In genomic region chr4:88046280-88046679, GRCm38 (mm10) we compare ENCODE assay signal across 15 mouse cellular contexts. TPM values are rescaled to one million over a fixed set of nuclear protein-coding genes. Genes with fewer than 3 reads are reported as not detected.
DNase-seq lines count a peak whose midpoint lies in the region; ATAC-seq and TF ChIP-seq lines count a peak whose summit lies in the region.
"Had no signal": no experiment of that assay in that cellular context is flagged by ENCODE, and none has a peak within 500 bp of the region (broad histone marks: within the 10 kb centered on the region; RNA-seq: fewer than 3 reads in every experiment).

No protein-coding gene starts in this region.

- TF ChIP-seq RAD21 in CH12.LX (IDR thresholded peaks at IDR 0.05; ENCODE audit: low read depth, low read length): no peak

- TF ChIP-seq POLR2A in CH12.LX (IDR thresholded peaks at IDR 0.05; ENCODE audit: low read depth, low read length): no peak

- no peaks in the 10 kb centered on the region for H3K79me2 ChIP-seq in CH12.LX (replicated peaks; ENCODE audit: control insufficient read depth, extremely low read depth, insufficient read depth, poor library complexity, severe bottlenecking)

- peak; percentile 52 for ATAC-seq in megakaryocyte progenitor cell, adult 5-6 weeks (replicated peaks; ENCODE audit: poor library complexity)
- ATAC-seq in midbrain, embryonic 16.5 days: no peak

- dilution Hi-C loops in CH12.LX (cut with MboI; ENCODE audit: extremely low pct_ligation_motif_present, extremely low pct_unique_long_range_greater_than_20kb, low sequenced_read_pairs): no loop called here

- peak; percentile 16 for DNase-seq in lung, postnatal 25 days (ENCODE audit: low spot score)
- no peak for DNase-seq in lung, postnatal 10 days
- peak; percentile 63 for DNase-seq in CH12.LX (ENCODE audit: extremely low read depth)
- peak; percentile 60 for DNase-seq in thymus, postnatal 14 days
- no peak for DNase-seq in retina, embryonic 14.5 days (ENCODE audit: low spot score)
- no peak for DNase-seq in adrenal gland, postnatal 4 days (ENCODE audit: low spot score in 2 of 2)
- DNase-seq: cerebellum, adult 2 months; gastrocnemius, postnatal 36 days; midbrain, embryonic 14.5 days had no signal

- in situ Hi-C loops in CH12.LX (cut with MboI; ENCODE audit: low pct_ligation_motif_present, low pct_unique_long_range_greater_than_20kb, low sequenced_read_pairs): loop anchor here (25.0 kb wide), 2 partner anchors 291 to 684 kb away; no protein-coding TSS in a partner anchor

- no peak overlapping the region for H3K9ac ChIP-seq in CH12.LX (ENCODE audit: insufficient read depth, low read depth)
- H3K9ac ChIP-seq in midbrain, embryonic 16.5 days (ENCODE audit: low read depth, low read length): no peak overlapping the region
- H3K9ac ChIP-seq: heart, embryonic 15.5 days; hindbrain, embryonic 15.5 days; kidney, embryonic 15.5 days; lung, embryonic 15.5 days had no signal

- peaks cover 2 to 8% of the 10 kb centered on the region in 2 experiments; a peak in 2 of 4 replicates for H3K4me1 ChIP-seq in CH12.LX (ENCODE audit: control insufficient read depth in 1 of 2, insufficient read depth in 2 of 2)
- H3K4me1 ChIP-seq in midbrain, embryonic 16.5 days (ENCODE audit: control insufficient read depth, insufficient read depth, low read length): no peaks in the 10 kb centered on the region
- H3K4me1 ChIP-seq: heart, embryonic 15.5 days; hindbrain, embryonic 15.5 days; lung, embryonic 15.5 days had no signal

- no peak for TF ChIP-seq CTCF in CH12.LX (conservative IDR thresholded peaks at IDR 0.05 in 1 of 2, IDR thresholded peaks at IDR 0.05 in 1 of 2; ENCODE audit: low read depth in 2 of 2, low read length in 2 of 2)

- TF ChIP-seq EP300 in CH12.LX (IDR thresholded peaks at IDR 0.05; ENCODE audit: low read length): peak; percentile 68; the same call in 1 of the 2 replicates

- no peaks in the 10 kb centered on the region for H3K36me3 ChIP-seq in CH12.LX (replicated peaks in 1 of 2; ENCODE audit: control insufficient read depth in 1 of 2, insufficient read depth in 1 of 2, low read length in 1 of 2)
- H3K36me3 ChIP-seq in midbrain, embryonic 16.5 days (ENCODE audit: control insufficient read depth, insufficient read depth, low read length): no peaks in the 10 kb centered on the region
- H3K36me3 ChIP-seq: heart, embryonic 15.5 days; hindbrain, embryonic 15.5 days; kidney, embryonic 15.5 days; lung, embryonic 15.5 days had no signal

- 85% methylated on average over 8 of the region's 8 CpGs for WGBS in midbrain, embryonic 16.5 days

- no peaks in the 10 kb centered on the region for H3K9me3 ChIP-seq in CH12.LX (replicated peaks; ENCODE audit: low read length)
- H3K9me3 ChIP-seq in midbrain, embryonic 16.5 days (replicated peaks; ENCODE audit: control insufficient read depth, low read length, poor library complexity, severe bottlenecking): no peaks in the 10 kb centered on the region
- H3K9me3 ChIP-seq: heart, embryonic 15.5 days; hindbrain, embryonic 15.5 days; kidney, embryonic 15.5 days; lung, embryonic 15.5 days had no signal

- peak overlapping the region; percentile 16; the same call in 1 of the 2 replicates for H3K4me2 ChIP-seq in CH12.LX (ENCODE audit: insufficient read depth, low read depth, poor library complexity, severe bottlenecking)
- no peak overlapping the region for H3K4me2 ChIP-seq in midbrain, embryonic 16.5 days (ENCODE audit: low read length)
- H3K4me2 ChIP-seq: heart, embryonic 15.5 days; hindbrain, embryonic 15.5 days; kidney, embryonic 15.5 days; lung, embryonic 15.5 days had no signal

- no peaks in the 10 kb centered on the region for H3K27me3 ChIP-seq in CH12.LX (replicated peaks)
- no peaks in the 10 kb centered on the region for H3K27me3 ChIP-seq in midbrain, embryonic 16.5 days (ENCODE audit: control insufficient read depth, insufficient read depth, low read depth, low read length)
- H3K27me3 ChIP-seq: heart, embryonic 15.5 days; hindbrain, embryonic 15.5 days; kidney, embryonic 15.5 days; lung, embryonic 15.5 days had no signal

- H3K27ac ChIP-seq in CH12.LX (ENCODE audit: insufficient read depth, low read depth): no peak overlapping the region
- no peak overlapping the region for H3K27ac ChIP-seq in midbrain, embryonic 16.5 days (ENCODE audit: low read length)
- H3K27ac ChIP-seq: heart, embryonic 15.5 days; hindbrain, embryonic 15.5 days; kidney, embryonic 15.5 days; lung, embryonic 15.5 days had no signal

- no peak overlapping the region for H3K4me3 ChIP-seq in CH12.LX (replicated peaks in 1 of 3; ENCODE audit: low read depth in 2 of 3, low read length in 2 of 3, poor library complexity in 1 of 3)
- H3K4me3 ChIP-seq in midbrain, embryonic 16.5 days (ENCODE audit: low read depth, low read length): no peak overlapping the region
- H3K4me3 ChIP-seq: heart, embryonic 15.5 days; hindbrain, embryonic 15.5 days; kidney, embryonic 15.5 days; lung, embryonic 15.5 days had no signal

TF ChIP-seq in CH12.LX, 34 proteins besides CTCF, POLR2A, EP300 and RAD21:
- TF ChIP-seq MAFK (IDR thresholded peaks at IDR 0.05; ENCODE audit: insufficient replicate concordance, low read length) (0 out of 2 replicates have a peak, but pooled peaks have one; percentile 58), ELF1 (IDR thresholded peaks at IDR 0.05; ENCODE audit: low read depth, low read length) (peak; percentile 14; the same call in 1 of the 2 replicates), PAX5 (IDR thresholded peaks at IDR 0.05; ENCODE audit: low read length) (no peak), RCOR1 (conservative IDR thresholded peaks at IDR 0.05; ENCODE audit: low read depth, low read length) (peak; percentile 48; the same call in 1 of the 2 replicates), TCF12 (IDR thresholded peaks at IDR 0.05; ENCODE audit: low read depth, low read length) (peak; percentile 64), TBP (conservative IDR thresholded peaks at IDR 0.05; ENCODE audit: low read depth, low read length) (no peak), BHLHE40 (IDR thresholded peaks at IDR 0.05; ENCODE audit: low read depth, low read length) (peak; percentile 68), MEF2A (IDR thresholded peaks at IDR 0.05; ENCODE audit: borderline replicate concordance, low read depth, low read length) (peak; percentile 79), ETS1 (conservative IDR thresholded peaks at IDR 0.05; ENCODE audit: low read depth, low read length) (peak; percentile 38), JUND (conservative IDR thresholded peaks at IDR 0.05; ENCODE audit: low read depth, low read length) (no peak), CHD2 (IDR thresholded peaks at IDR 0.05; ENCODE audit: low read length) (peak; percentile 43; the same call in 1 of the 2 replicates), SMC3 (IDR thresholded peaks at IDR 0.05; ENCODE audit: low read depth, low read length) (no peak), IRF4 (IDR thresholded peaks at IDR 0.05; ENCODE audit: low read depth, low read length) (peak; percentile 80)

RNA-seq across cellular contexts. Expression of gene Mllt3, which starts 13.1 kb away (rescaled TPM):
- total RNA-seq in CH12.LX (2012; rRNA removed) (5.9 and 10.1 TPM in 2 replicates), CH12.LX (2014; rRNA removed) (8.3 and 10.5 TPM in 2 replicates)
- 20.9 and 22.6 TPM in 2 replicates for polyA plus RNA-seq in CH12.LX (2012; ENCODE audit: insufficient read length, low read depth)
- 11.8 and 17.6 TPM in 2 replicates for total RNA-seq in megakaryocyte progenitor cell, adult 5-6 weeks (2015)
- 15.3 and 16.1 TPM in 2 replicates for total RNA-seq in megakaryocyte progenitor cell, adult 5-6 weeks (2017)
- 74.9 and 99.3 TPM in 2 replicates for polyA plus RNA-seq in midbrain, embryonic 16.5 days (2015; fragmentation: Nextera tagmentation; extraction: Ambion mirVana)
- 10 to 100 TPM; 21.9 to 25.9 TPM for total RNA-seq in adrenal gland, postnatal 4 days (2021)

RNA-seq across cellular contexts. Expression of gene Focad, which starts 48.1 kb away (rescaled TPM):
- total RNA-seq in CH12.LX (2012; rRNA removed) (17.8 and 18.9 TPM in 2 replicates), CH12.LX (2014; rRNA removed) (18.2 and 20.0 TPM in 2 replicates)
- 15.7 and 17.3 TPM in 2 replicates for polyA plus RNA-seq in CH12.LX (2012; ENCODE audit: insufficient read length, low read depth)
- 17.2 and 21.3 TPM in 2 replicates for total RNA-seq in megakaryocyte progenitor cell, adult 5-6 weeks (2015)
- total RNA-seq in megakaryocyte progenitor cell, adult 5-6 weeks (2017): 11.1 and 18.1 TPM in 2 replicates
- polyA plus RNA-seq in midbrain, embryonic 16.5 days (2015; fragmentation: Nextera tagmentation; extraction: Ambion mirVana): 13.3 and 13.6 TPM in 2 replicates
- total RNA-seq in adrenal gland, postnatal 4 days (2021): 10 to 100 TPM; 21.9 to 26.5 TPM

Comparison
In these comparisons a context has a peak if more than half of its experiments do, and no peak if none do; other contexts are left out.
1. DNase-seq: peak in lung, postnatal 25 days (single experiment), CH12.LX (single experiment) and thymus, postnatal 14 days (single experiment); none in lung, postnatal 10 days (single experiment), retina, embryonic 14.5 days (single experiment) and adrenal gland, postnatal 4 days (0 of 2).